Mouse (Mus musculus) intestine, embryonic 15.5 days (tissue): ENCODE data around the gene Gabrg3. TPM values are rescaled to one million over a fixed set of nuclear protein-coding genes. Genes with fewer than 3 reads are reported as not detected.

Source experiments
- ATAC-seq: fragments of 200-750 bp; cut with Nextera tagmentation; 2 replicates; pipeline ENCODE4 v1.8.0; 2017; ENCODE audit warnings: moderate TSS enrichment, moderate library complexity
- H3K27ac ChIP-seq: fragments of 300-500 bp; sonication (generic); 2 replicates; pipeline ENCODE4 v1.5.1; 2015; ENCODE audit warnings: mild to moderate bottlenecking, inconsistent platforms
- H3K27me3 ChIP-seq: fragments of 300-500 bp; sonication (generic); replicated peaks from 2 replicates; pipeline ENCODE4 v1.6.1; 2015; ENCODE audit warnings: inconsistent platforms
- H3K36me3 ChIP-seq: fragments of 300-500 bp; sonication (generic); 2 replicates; pipeline ENCODE4 v1.6.1; 2015; ENCODE audit warnings: inconsistent platforms
- H3K4me1 ChIP-seq: fragments of 300-500 bp; sonication (generic); replicated peaks from 2 replicates; pipeline ENCODE4 v1.6.1; 2015; ENCODE audit warnings: inconsistent platforms
- H3K4me2 ChIP-seq: fragments of 300-500 bp; sonication (generic); replicated peaks from 2 replicates; pipeline ENCODE4 v1.6.1; 2015; ENCODE audit warnings: mild to moderate bottlenecking, inconsistent platforms
- H3K4me3 ChIP-seq: fragments of 300-500 bp; sonication (generic); replicated peaks from 2 replicates; pipeline ENCODE4 v1.5.1; 2015; ENCODE audit warnings: inconsistent platforms
- H3K9ac ChIP-seq: fragments of 300-500 bp; sonication (generic); 2 replicates; pipeline ENCODE4 v1.6.1; 2015; ENCODE audit warnings: inconsistent platforms
- H3K9me3 ChIP-seq: fragments of 300-500 bp; sonication (generic); 2 replicates; pipeline ENCODE4 v1.6.1; 2016; ENCODE audit warnings: inconsistent platforms
- WGBS: fragments of 180-500 bp; shearing (Covaris S2); methylation state at CpG from one replicate; pipeline ENCODE4 v1.1.7; 2015; 5-methylcytosine and 5-hydroxymethylcytosine counted together
- polyA plus RNA-seq: library from polyadenylated mRNA; unstranded; fragments of >200 nt; fragmentation: Nextera tagmentation; extraction: Ambion mirVana; gene quantifications from 2 replicates; pipeline ENCODE4 v1.2.1, GENCODE M21; 2015

Gene Gabrg3
- polyA plus RNA-seq, 1 experiment from 2014 or later = 0.68 TPM

DNA sequence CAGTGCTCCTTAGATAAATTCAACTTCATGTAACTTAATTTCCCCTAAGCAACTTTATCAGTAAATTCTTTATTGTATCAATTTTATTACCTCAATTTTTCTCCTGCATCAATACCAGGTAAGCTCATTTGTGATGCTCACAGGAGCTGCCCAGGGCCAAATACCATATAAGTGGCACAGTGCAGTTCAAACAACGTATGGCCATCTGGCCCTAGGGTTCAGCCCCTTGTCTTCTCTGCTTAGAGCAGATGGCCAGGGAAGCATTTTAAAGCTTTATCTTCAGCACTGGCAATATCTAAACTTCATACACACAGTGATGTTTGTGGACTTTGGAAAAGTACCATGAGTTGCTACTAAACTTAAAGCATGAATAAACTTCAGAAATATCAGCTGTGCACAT, 619.2 kb downstream of the Gabrg3 start:
- Histone ChIP-seq H3K4me1 (no peaks in the 10 kb centered on the region), H3K36me3 (no peaks in the 10 kb centered on the region), H3K4me2 (no peak overlapping the region), H3K9me3 (no peaks in the 10 kb centered on the region), H3K27ac (no peak overlapping the region), H3K9ac (no peak overlapping the region), H3K4me3 (no peak overlapping the region), H3K27me3 (no peaks in the 10 kb centered on the region)
- ATAC-seq = no peak
- 54% methylated on average over 1 of the region's 1 CpGs for WGBS

DNA sequence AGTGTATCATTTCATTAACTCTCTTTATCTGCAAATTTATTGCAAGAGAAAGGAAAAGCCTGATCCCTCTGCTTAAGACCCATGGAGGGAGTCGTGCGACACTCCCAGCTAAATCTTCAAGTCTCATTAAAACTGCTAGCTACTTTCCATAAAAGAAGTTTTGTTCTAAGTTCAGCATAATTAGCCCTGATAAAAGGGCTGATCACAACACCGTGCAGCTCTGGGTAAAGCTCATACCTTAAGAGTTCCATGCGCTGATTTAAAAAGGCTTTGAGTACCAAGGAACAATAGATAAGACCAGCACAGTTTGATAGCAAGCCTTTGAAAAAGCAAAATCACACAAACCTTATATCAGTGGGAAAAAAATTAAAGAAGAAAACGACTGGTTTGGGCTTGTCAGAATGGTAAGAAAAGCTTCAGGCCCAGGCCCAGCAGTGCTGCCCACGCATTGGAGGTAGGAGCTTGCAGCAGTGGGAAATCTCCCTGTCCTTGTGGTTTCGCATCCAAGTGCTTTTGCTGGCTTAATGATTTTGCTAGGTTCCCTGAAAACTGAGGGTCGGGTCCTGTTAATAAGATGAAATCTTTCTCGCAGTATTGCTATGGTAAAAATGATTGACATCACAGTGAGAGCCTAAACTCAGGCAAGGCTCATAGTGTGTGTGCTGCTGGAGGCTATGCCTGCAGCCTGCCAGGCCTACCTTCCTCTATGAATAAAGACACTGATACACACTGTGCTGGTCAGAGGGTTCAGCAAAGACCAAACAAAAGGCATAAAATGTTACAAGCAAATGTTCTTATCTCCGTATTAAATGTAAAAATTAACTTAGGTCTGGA, 621.2 kb downstream of the Gabrg3 start:
- no peaks in the 10 kb centered on the region for H3K27me3 ChIP-seq
- no peak overlapping the region for H3K27ac ChIP-seq
- no peak overlapping the region for H3K9ac ChIP-seq
- H3K4me1 ChIP-seq = no peaks in the 10 kb centered on the region
- H3K4me2 ChIP-seq = no peak overlapping the region
- no peaks in the 10 kb centered on the region for H3K9me3 ChIP-seq
- ATAC-seq = no peak
- 69% methylated on average over 10 of the region's 10 CpGs for WGBS
- no peak overlapping the region for H3K4me3 ChIP-seq
- H3K36me3 ChIP-seq = no peaks in the 10 kb centered on the region

DNA sequence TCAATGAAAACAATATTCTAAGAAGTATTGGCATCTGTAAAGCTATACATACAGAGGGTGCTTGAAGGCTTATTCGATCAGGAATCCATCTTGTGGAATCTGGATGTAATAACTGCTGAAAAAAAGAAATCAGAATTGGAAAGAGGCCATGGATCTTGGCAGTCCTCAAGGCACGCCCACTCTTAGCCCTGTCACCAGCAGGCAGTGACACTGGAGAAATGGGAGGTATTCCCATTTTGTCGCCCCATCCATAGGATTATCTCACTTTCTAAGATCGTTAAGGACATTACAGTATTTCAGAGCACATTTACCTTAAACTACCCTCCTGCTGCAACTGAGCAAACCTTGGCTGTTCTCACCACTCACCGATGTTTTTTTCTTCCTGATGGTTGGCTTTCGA, 657.8 kb downstream of the Gabrg3 start:
- Histone ChIP-seq H3K36me3 (no peaks in the 10 kb centered on the region), H3K27me3 (no peaks in the 10 kb centered on the region), H3K4me1 (no peaks in the 10 kb centered on the region), H3K9me3 (no peaks in the 10 kb centered on the region), H3K4me2 (no peak overlapping the region), H3K27ac (no peak overlapping the region), H3K9ac (no peak overlapping the region), H3K4me3 (no peak overlapping the region)
- WGBS = 89% methylated on average over 6 of the region's 6 CpGs
- no peak for ATAC-seq

Other genes with a start within 250 kb of the Gabrg3 start
- gene Gabrb3, start 32.5 kb upstream of the Gabrg3 start, polyA plus RNA-seq = 2.2 and 2.6 TPM in 2 replicates
- gene Gabra5, start 122.9 kb upstream of the Gabrg3 start, polyA plus RNA-seq = 0.29 and 0.38 TPM in 2 replicates